Mouse (Mus musculus) limb, embryonic 14.5 days (tissue): ENCODE measurements at regions not wholly inside any gene's neighbourhood (a gene's known extent, or its start where the extent isn't known, plus 50 kb on each side); places are given as distances from the start of the nearest gene placed in this dataset.

Experiments used
- ATAC-seq: fragments of 200-750 bp; cut with Nextera tagmentation; 2 replicates; pipeline ENCODE4 v1.8.0; 2017; ENCODE audit warnings: low read depth, moderate number of reproducible peaks, moderate TSS enrichment; ENCODE audit not compliant: low FRiP score
- DNase-seq: peaks from one replicate; pipeline ENCODE4 v3.0.0-alpha.2; 2015; ENCODE audit warnings: low spot score
- H3K27ac ChIP-seq: fragments of 300-500 bp; sonication (generic); replicated peaks from 2 replicates; pipeline ENCODE4 v1.5.1; 2014; ENCODE audit warnings: low read depth, mild to moderate bottlenecking, low read length, moderate library complexity, mixed read lengths
- H3K27me3 ChIP-seq: fragments of 300-500 bp; sonication (generic); 2 replicates; pipeline ENCODE4 v1.6.1; 2014; ENCODE audit warnings: low read length, mixed read lengths; ENCODE audit not compliant: control insufficient read depth, insufficient read depth
- H3K36me3 ChIP-seq: fragments of 300-500 bp; sonication (generic); 2 replicates; pipeline ENCODE4 v1.6.1; 2014; ENCODE audit warnings: mild to moderate bottlenecking, low read length, moderate library complexity, mixed read lengths; ENCODE audit not compliant: control insufficient read depth, insufficient read depth
- H3K4me1 ChIP-seq: fragments of 300-500 bp; sonication (generic); 2 replicates; pipeline ENCODE4 v1.6.1; 2014; ENCODE audit warnings: antibody characterized with exemption, low read length, mixed read lengths; ENCODE audit not compliant: control insufficient read depth, insufficient read depth
- H3K4me2 ChIP-seq: fragments of 300-500 bp; sonication (generic); replicated peaks from 2 replicates; pipeline ENCODE4 v1.6.1; 2014; ENCODE audit warnings: low read depth, mild to moderate bottlenecking, low read length, moderate library complexity; ENCODE audit not compliant: severe bottlenecking
- H3K4me3 ChIP-seq: fragments of 300-500 bp; sonication (generic); replicated peaks from 2 replicates; pipeline ENCODE4 v1.5.1; 2014; ENCODE audit warnings: low read length
- H3K9ac ChIP-seq: fragments of 300-500 bp; sonication (generic); 2 replicates; pipeline ENCODE4 v1.6.1; 2014; ENCODE audit warnings: mild to moderate bottlenecking, low read depth, low read length, moderate library complexity; ENCODE audit not compliant: severe bottlenecking
- H3K9me3 ChIP-seq: fragments of 300-500 bp; sonication (generic); 2 replicates; pipeline ENCODE4 v1.6.1; 2016; ENCODE audit warnings: low read length; ENCODE audit not compliant: control insufficient read depth
- POLR2A ChIP-seq: fragments of 200-500 bp; IDR thresholded peaks from 2 replicates; pipeline ENCODE4 v1.8.0; 2012; ENCODE audit warnings: inconsistent platforms, mild to moderate bottlenecking, moderate library complexity, borderline replicate concordance; ENCODE audit not compliant: insufficient read depth, insufficient read length; ENCODE audit errors: extremely low read depth
- WGBS: fragments of 180-500 bp; shearing (Covaris S2); extraction: QIAGEN DNeasy Blood & Tissue Kit; methylation state at CpG from one replicate; pipeline ENCODE4 v1.1.7; 2014; 5-methylcytosine and 5-hydroxymethylcytosine counted together

DNA sequence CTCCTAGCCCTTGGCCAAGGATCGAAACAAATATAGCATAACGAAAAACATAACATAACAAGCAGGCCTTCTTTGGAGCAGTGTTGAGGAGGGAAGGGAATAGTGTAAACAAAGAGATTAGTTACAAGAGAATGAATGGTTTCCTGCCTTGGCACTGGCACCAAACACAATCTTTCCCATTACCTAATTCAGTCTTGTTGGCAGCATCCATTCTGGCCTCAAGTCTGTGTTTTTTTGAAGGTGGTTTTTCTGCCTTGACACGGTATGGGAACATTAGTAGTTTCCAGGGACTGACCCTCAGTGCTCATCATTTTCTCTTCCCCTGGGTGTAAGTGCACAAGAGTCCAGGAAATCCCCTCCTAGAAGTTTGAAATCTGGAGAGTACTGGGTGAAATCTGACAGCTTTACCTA is 106.8 kb upstream of the Cdc42ep3 start:
- DNase-seq (no peak), ATAC-seq (no peak)
- Histone ChIP-seq H3K4me1 (peaks cover 9% of the 10 kb centered on the region; the same call in 1 of the 2 replicates), H3K9me3 (no peaks in the 10 kb centered on the region), H3K27ac (no peak overlapping the region), H3K27me3 (no peaks in the 10 kb centered on the region), H3K9ac (no peak overlapping the region), H3K4me3 (no peak overlapping the region), H3K36me3 (no peaks in the 10 kb centered on the region), H3K4me2 (no peak overlapping the region)
- no peak for TF ChIP-seq POLR2A
- WGBS, result 58% methylated on average over 3 of the region's 3 CpGs

- no peak for TF ChIP-seq POLR2A
- Histone ChIP-seq H3K4me2 (no peak overlapping the region), H3K9me3 (no peaks in the 10 kb centered on the region), H3K4me3 (no peak overlapping the region), H3K27me3 (no peaks in the 10 kb centered on the region), H3K9ac (no peak overlapping the region), H3K4me1 (peaks cover 5% of the 10 kb centered on the region; the same call in 1 of the 2 replicates), H3K36me3 (no peaks in the 10 kb centered on the region), H3K27ac (no peak overlapping the region)
- DNase-seq (no peak), ATAC-seq (no peak)
- WGBS, result 90% methylated on average over 10 of the region's 10 CpGs
These were observed 108.3 kb upstream of the Cdc42ep3 start for GRCm38 (mm10) chr17:79463074-79463694.

DNA sequence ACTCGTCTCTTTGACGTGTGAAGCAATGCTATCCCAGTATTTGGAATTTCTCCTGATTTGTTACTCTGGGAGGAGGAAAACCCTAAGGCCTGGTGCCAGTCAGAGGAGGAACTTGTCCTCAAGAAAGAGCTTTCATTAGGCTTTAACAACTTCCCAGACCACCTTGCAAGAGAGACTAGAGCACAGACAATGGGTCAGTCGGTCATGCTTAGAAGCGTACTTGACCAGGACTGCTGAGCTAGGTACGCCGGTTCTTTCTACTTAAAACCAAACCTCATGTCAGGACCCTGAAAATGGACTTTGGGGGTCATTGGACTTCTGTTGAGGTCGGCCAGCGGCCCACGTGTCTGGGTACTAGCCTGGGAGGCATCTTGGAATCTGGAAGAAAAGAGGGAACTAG is 110.8 kb upstream of the Cdc42ep3 start:
- ATAC-seq, result no peak
- Histone ChIP-seq H3K4me1 (no peaks in the 10 kb centered on the region; the same call in 1 of the 2 replicates), H3K4me2 (no peak overlapping the region), H3K9me3 (no peaks in the 10 kb centered on the region), H3K27ac (no peak overlapping the region), H3K27me3 (no peaks in the 10 kb centered on the region), H3K4me3 (no peak overlapping the region), H3K9ac (no peak overlapping the region), H3K36me3 (no peaks in the 10 kb centered on the region)
- no peak for DNase-seq
- no peak for TF ChIP-seq POLR2A
- 91% methylated on average over 9 of the region's 9 CpGs for WGBS

- no peak for TF ChIP-seq POLR2A
- no peak overlapping the region for H3K4me3 ChIP-seq
- WGBS, result 51% methylated on average over 2 of the region's 2 CpGs
- no peak for ATAC-seq
- no peaks in the 10 kb centered on the region for H3K27me3 ChIP-seq
- no peak for DNase-seq
- H3K9ac ChIP-seq, result no peak overlapping the region
- no peak overlapping the region; the same call in 1 of the 2 replicates for H3K4me2 ChIP-seq
- no peaks in the 10 kb centered on the region for H3K36me3 ChIP-seq
- no peaks in the 10 kb centered on the region for H3K9me3 ChIP-seq
- peaks cover 8% of the 10 kb centered on the region; the same call in 1 of the 2 replicates for H3K4me1 ChIP-seq
- H3K27ac ChIP-seq, result no peak overlapping the region
These were observed 116.7 kb upstream of the Cdc42ep3 start for GRCm38 (mm10) chr17:79471639-79472038.

GRCm38 (mm10) chr17:79472106-79472995 is 117.5 kb upstream of the Cdc42ep3 start:
- Histone ChIP-seq H3K27me3 (no peaks in the 10 kb centered on the region), H3K36me3 (no peaks in the 10 kb centered on the region), H3K4me2 (no peak overlapping the region; the same call in 1 of the 2 replicates), H3K9me3 (no peaks in the 10 kb centered on the region), H3K4me3 (no peak overlapping the region), H3K27ac (no peak overlapping the region), H3K9ac (no peak overlapping the region), H3K4me1 (peaks cover 8% of the 10 kb centered on the region; the same call in 1 of the 2 replicates)
- DNase-seq (no peak), ATAC-seq (no peak)
- 22% methylated on average over 10 of the region's 10 CpGs for WGBS
- TF ChIP-seq POLR2A, result no peak
